Mouse (Mus musculus) spleen, adult 2 months (tissue): ENCODE measurements at regions not wholly inside any gene's neighbourhood (a gene's known extent, or its start where the extent isn't known, plus 50 kb on each side); places are given as distances from the start of the nearest gene placed in this dataset.

ENCODE experiments used
- CTCF ChIP-seq: fragments of 200-500 bp; IDR thresholded peaks from 2 replicates; pipeline ENCODE4 v1.5.1; 2011; ENCODE audit warnings: mild to moderate bottlenecking, inconsistent platforms; ENCODE audit not compliant: insufficient read depth, insufficient read length, insufficient replicate concordance; ENCODE audit errors: extremely low read depth
- POLR2A ChIP-seq: fragments of 200-500 bp; IDR thresholded peaks from 2 replicates; pipeline ENCODE4 v1.6.1; 2011; ENCODE audit warnings: low read depth, low read length, inconsistent platforms

GRCm38 (mm10) chr2:30687121-30687551, 92.3 kb downstream of the Cstad start:
- TF ChIP-seq CTCF = no peak
- no peak for TF ChIP-seq POLR2A
